Mouse (Mus musculus) lung, embryonic 16.5 days (tissue): ENCODE data around the gene Armh1. TPM values are rescaled to one million over a fixed set of nuclear protein-coding genes. Genes with fewer than 3 reads are reported as not detected.

Source experiments
- ATAC-seq: fragments of 200-750 bp; cut with Nextera tagmentation; 2 replicates; pipeline ENCODE4 v1.8.0; 2017; ENCODE audit warnings: low read depth, mild to moderate bottlenecking, moderate library complexity
- H3K27ac ChIP-seq: fragments of 300-500 bp; sonication (generic); 2 replicates; pipeline ENCODE4 v1.5.1; 2014; ENCODE audit warnings: mild to moderate bottlenecking, control low read depth, low read length
- H3K27me3 ChIP-seq: fragments of 300-500 bp; sonication (generic); 2 replicates; pipeline ENCODE4 v1.6.1; 2014; ENCODE audit warnings: low read depth, low read length, mixed read lengths; ENCODE audit not compliant: control insufficient read depth, insufficient read depth
- H3K36me3 ChIP-seq: fragments of 300-500 bp; sonication (generic); 2 replicates; pipeline ENCODE4 v1.6.1; 2014; ENCODE audit warnings: low read length; ENCODE audit not compliant: control insufficient read depth, insufficient read depth
- H3K4me1 ChIP-seq: fragments of 300-500 bp; sonication (generic); replicated peaks from 2 replicates; pipeline ENCODE4 v1.6.1; 2014; ENCODE audit warnings: low read length, mixed read lengths; ENCODE audit not compliant: control insufficient read depth, insufficient read depth
- H3K4me2 ChIP-seq: fragments of 300-500 bp; sonication (generic); 2 replicates; pipeline ENCODE4 v1.6.1; 2014; ENCODE audit warnings: low read depth, low read length, control low read depth
- H3K4me3 ChIP-seq: fragments of 300-500 bp; sonication (generic); 2 replicates; pipeline ENCODE4 v1.5.1; 2014; ENCODE audit warnings: mild to moderate bottlenecking, low read length, control low read depth
- H3K9ac ChIP-seq: fragments of 300-500 bp; sonication (generic); 2 replicates; pipeline ENCODE4 v1.6.1; 2014; ENCODE audit warnings: low read length, control low read depth
- H3K9me3 ChIP-seq: fragments of 300-500 bp; sonication (generic); 2 replicates; pipeline ENCODE4 v1.6.1; 2016; ENCODE audit warnings: low read length; ENCODE audit not compliant: control insufficient read depth
- WGBS: fragments of 180-500 bp; shearing (Covaris S2); extraction: QIAGEN DNeasy Blood & Tissue Kit; methylation state at CpG from one replicate; pipeline ENCODE4 v1.1.7; 2014; 5-methylcytosine and 5-hydroxymethylcytosine counted together
- polyA plus RNA-seq: library from polyadenylated mRNA; unstranded; fragments of >200 nt; fragmentation: Nextera tagmentation; extraction: Ambion mirVana; gene quantifications from 2 replicates; pipeline ENCODE4 v1.2.1, GENCODE M21; 2015

Gene Armh1
- polyA plus RNA-seq, result 2.0 and 3.6 TPM in 2 replicates

DNA sequence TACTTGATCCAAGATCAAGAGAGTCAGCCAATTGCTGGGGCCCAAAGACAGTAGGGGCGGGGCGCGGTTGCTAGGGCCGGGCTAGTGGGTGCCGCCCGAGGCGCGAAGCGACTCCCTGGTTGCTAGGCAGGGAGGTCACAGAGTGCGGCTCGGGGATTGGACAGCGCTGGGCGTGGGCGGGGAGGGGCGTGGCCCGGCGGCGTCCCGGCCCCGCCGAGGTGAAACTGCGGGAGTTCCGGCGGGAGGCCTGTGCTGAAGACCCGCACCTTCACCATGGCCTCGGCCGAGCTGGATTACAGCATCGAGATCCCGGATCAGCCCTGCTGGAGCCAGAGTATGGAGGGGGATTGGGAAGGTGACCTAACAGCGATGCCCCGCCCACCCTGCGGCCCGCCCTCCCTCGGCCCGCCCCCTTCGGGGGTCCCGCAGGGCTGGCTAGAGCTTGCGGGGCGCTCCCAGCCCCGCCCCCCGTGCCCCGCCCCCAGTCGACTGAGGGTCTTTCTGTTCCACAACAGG lies at the start of gene Armh1, which contains the start of gene Tmem53:
Gene Armh1 (minus strand): TSS at position 325 of the 516 bp plus-strand sequence.
Gene Tmem53 (plus strand): TSS at position 151 of the 516 bp plus-strand sequence.
- Histone ChIP-seq H3K4me1 (peaks cover 10% of the 10 kb centered on the region), H3K4me3 (peak within 1 kb of the TSS; percentile 80), H3K27ac (peak within 1 kb of the TSS; percentile 88), H3K4me2 (peak within 1 kb of the TSS; percentile 69), H3K9me3 (no peaks in the 10 kb centered on the region), H3K36me3 (no peaks in the 10 kb centered on the region), H3K27me3 (no peaks in the 10 kb centered on the region), H3K9ac (peak within 1 kb of the TSS; percentile 79)
- peak; percentile 99 for ATAC-seq
- WGBS, result under 1% methylated on average over 42 of the region's 43 CpGs

DNA sequence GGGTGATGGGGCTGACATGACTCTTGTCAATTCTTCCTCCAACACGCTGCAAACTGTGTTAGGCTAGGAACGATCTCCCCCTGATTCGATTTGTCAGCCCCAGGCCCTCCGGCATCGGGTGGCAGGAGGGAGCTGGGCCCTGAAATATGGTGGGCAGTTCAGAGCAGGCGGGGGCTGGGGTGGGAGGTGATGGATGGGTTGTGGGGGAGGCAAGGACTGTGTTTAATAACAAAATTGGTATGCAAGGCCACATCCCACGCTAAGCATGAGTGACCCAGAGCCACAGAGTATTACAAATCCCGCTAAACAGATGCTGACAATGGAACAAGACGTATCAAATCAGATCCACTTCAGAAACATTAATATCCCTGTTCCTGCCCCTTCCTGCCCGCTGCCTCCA lies 48.0 kb upstream of the Armh1 start:
- ATAC-seq, result no peak
- no peaks in the 10 kb centered on the region for H3K36me3 ChIP-seq
- H3K4me3 ChIP-seq, result no peak overlapping the region
- WGBS, result 56% methylated on average over 10 of the region's 10 CpGs
- peaks cover 13% of the 10 kb centered on the region for H3K4me1 ChIP-seq
- H3K4me2 ChIP-seq, result no peak overlapping the region
- no peaks in the 10 kb centered on the region for H3K9me3 ChIP-seq
- peaks cover 33% of the 10 kb centered on the region for H3K27me3 ChIP-seq
- H3K27ac ChIP-seq, result no peak overlapping the region
- H3K9ac ChIP-seq, result no peak overlapping the region

DNA sequence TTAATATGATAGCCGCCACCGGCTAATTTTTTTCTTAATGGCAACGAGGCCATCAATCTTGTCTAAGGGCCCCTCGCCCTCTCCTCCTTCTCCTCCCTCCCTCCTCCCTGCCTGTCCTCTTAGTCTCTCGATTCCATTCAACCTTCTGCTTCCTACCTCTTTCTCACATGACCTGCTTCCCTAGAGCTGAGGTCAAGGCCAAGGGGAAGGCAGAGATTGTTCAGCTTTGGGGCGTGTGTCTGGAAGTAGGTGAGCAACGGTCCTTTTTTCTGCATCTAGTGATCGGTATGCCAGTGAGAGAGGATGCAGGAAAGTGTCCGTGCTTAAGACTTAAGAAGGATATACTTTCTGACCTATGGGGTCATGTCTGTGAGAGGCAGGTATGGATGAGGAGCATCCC lies 45.9 kb upstream of the Armh1 start:
- Histone ChIP-seq H3K36me3 (no peaks in the 10 kb centered on the region), H3K4me1 (peaks cover 5% of the 10 kb centered on the region; the same call in 1 of the 2 replicates), H3K4me3 (no peak overlapping the region), H3K27me3 (peaks cover 14% of the 10 kb centered on the region), H3K4me2 (no peak overlapping the region), H3K9ac (no peak overlapping the region), H3K9me3 (no peaks in the 10 kb centered on the region), H3K27ac (no peak overlapping the region)
- no peak for ATAC-seq
- 60% methylated on average over 9 of the region's 9 CpGs for WGBS

DNA sequence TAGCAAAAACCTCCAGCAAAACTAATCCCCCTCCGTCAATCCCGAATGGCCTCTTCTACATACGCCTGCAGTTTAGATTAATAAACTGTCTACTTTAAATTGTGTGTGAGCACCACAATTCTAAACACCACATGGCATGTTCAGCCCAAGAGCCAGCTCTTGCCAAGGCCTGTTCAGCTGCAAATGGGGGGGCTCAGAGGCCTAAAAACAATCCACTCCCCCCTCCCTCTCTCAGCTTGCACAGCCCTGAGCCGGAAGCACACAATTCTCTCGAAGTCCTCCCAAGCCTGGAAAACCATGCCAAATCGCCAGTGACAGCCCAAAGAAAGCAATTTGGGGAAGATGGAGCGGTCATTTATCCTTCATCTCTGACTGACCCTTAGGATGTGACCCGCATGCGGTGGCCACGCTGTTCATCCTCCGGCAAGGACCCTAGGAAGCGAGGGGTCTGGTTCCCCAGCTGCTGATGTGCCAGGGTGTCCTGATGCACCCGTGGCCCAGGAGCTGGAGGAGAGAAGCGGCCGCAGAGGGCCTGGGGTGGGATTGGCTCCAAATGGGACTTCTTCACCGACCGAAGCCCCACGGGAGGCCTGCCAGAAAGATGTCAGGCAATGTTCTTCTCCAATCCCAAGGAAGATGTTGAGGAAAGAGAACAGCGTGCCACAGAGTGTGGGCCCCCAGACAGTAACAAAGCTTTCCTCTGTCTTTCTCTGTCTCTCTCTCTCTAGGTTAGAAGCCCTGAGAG lies 45.1 kb upstream of the Armh1 start:
- Histone ChIP-seq H3K4me1 (0 out of 2 replicates have a peak, but pooled peaks cover 5% of the 10 kb centered on the region), H3K9me3 (no peaks in the 10 kb centered on the region), H3K36me3 (no peaks in the 10 kb centered on the region), H3K27me3 (peaks cover 6% of the 10 kb centered on the region; the same call in 1 of the 2 replicates), H3K4me3 (no peak overlapping the region), H3K27ac (peak overlapping the region; percentile 1; the same call in 1 of the 2 replicates), H3K9ac (no peak overlapping the region), H3K4me2 (no peak overlapping the region)
- 48% methylated on average over 19 of the region's 19 CpGs for WGBS
- peak; percentile 86 for ATAC-seq

DNA sequence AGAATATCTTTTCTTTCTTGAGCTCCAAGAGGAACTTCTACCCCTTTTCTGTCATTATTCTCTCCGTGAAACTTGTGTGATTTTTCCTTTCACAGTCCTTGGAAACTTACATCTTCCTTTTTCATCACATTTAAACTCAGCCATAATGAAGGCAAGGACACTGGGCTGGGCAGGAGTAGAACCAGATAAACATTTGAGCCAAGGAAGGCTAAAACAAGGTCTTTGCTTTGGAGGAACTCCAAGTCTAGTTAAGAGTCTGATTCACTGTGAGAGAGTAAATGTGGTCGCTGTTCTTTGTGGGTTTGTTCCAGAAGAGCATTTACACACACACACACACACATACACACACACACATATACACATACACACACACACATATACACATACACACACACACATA lies 39.8 kb upstream of the Armh1 start:
- H3K4me2 ChIP-seq, result no peak overlapping the region
- no peak overlapping the region for H3K9ac ChIP-seq
- H3K4me3 ChIP-seq, result no peak overlapping the region
- WGBS, result 73% methylated on average over 2 of the region's 2 CpGs
- no peaks in the 10 kb centered on the region for H3K9me3 ChIP-seq
- no peaks in the 10 kb centered on the region for H3K27me3 ChIP-seq
- peaks cover 3% of the 10 kb centered on the region; the same call in 1 of the 2 replicates for H3K36me3 ChIP-seq
- no peak overlapping the region for H3K27ac ChIP-seq
- ATAC-seq, result no peak
- peaks cover 11% of the 10 kb centered on the region; the same call in 1 of the 2 replicates for H3K4me1 ChIP-seq

DNA sequence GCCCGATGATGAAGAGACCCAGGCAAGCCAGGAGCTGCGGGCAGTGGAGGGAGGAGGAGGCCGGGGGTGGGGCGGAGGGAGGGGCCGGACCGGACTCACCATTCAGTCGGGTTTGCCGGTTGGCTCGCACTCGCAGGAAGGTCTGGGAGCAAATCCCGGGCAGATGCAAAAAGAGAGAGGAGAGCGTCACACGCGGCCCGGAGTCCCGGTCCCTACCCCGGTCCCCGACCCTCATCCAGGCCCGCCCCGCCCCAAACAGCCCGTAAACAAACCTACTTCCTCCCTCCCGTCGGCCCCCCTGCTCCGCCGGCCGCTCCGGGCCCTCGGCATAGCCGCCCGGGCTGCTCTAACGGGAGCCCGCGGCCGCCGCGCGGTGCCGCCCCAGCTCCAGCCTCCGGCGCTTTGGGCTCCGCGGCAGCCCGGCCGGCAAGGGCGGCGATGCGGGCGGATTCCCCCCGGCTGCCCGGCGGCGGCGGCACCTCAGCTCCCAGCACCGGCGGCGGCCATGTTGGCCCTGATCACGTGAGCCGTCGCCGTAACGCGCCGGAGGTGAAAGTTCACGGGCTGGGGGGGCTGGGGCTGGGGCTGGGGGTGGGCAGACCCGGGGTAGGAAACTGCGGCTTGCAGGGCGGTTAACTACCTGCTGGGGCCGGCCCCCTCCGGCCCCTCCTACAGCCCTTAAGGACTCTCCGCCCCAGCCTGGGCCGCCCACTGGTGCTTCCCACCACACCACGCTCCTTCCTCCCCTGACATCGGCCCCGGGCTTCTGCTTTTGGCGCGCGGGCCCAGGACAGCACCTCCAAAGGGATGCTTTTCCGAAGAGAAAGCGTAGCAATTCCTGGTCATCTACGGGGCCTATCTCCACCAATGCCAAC lies 37.2 kb upstream of the Armh1 start:
- H3K4me1 ChIP-seq, result peaks cover 12% of the 10 kb centered on the region; the same call in 1 of the 2 replicates
- H3K9ac ChIP-seq, result peak overlapping the region; percentile 81
- H3K9me3 ChIP-seq, result no peaks in the 10 kb centered on the region
- peak overlapping the region; percentile 83 for H3K4me3 ChIP-seq
- peak; percentile 97 for ATAC-seq
- H3K36me3 ChIP-seq, result peaks cover 17% of the 10 kb centered on the region; the same call in 1 of the 2 replicates
- H3K4me2 ChIP-seq, result peak overlapping the region; percentile 64
- peak overlapping the region; percentile 96 for H3K27ac ChIP-seq
- H3K27me3 ChIP-seq, result no peaks in the 10 kb centered on the region
- WGBS, result under 1% methylated on average over 63 of the region's 80 CpGs

DNA sequence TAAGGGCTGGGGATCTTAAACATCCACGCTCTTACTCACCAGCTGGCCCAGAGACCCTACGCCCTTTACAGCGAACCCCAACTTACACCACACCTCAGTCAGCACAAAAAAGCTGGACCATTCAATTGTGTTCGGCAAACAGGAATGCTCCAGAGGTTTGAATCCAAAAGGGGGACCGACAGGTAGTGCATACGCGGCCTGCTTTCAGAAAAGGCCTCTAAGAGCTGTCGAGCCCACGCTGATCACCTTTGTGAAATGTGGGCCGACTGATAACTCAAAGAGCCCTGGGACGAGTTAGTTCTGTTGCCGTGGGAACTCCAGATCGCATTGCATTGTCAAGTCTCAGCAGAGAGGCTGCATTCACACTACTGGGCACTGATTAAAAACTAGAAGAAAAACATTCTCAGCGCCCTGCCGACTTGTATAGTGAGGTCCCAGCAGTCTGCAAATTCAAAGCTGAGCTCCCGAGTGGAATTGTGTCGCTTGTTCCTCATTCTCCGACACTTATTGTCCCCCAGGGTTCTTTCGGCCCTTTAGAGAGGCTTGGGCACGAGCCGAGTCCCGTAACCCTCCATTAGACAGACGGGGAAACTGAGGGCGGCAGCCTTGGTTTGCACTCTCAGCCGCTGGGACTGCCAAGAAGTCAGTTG lies 36.5 kb upstream of the Armh1 start:
- 16% methylated on average over 25 of the region's 25 CpGs for WGBS
- Histone ChIP-seq H3K9me3 (no peaks in the 10 kb centered on the region), H3K9ac (peak overlapping the region; percentile 81), H3K36me3 (peaks cover 19% of the 10 kb centered on the region; the same call in 1 of the 2 replicates), H3K4me1 (peaks cover 18% of the 10 kb centered on the region; the same call in 1 of the 2 replicates), H3K27me3 (no peaks in the 10 kb centered on the region), H3K4me3 (peak overlapping the region; percentile 83), H3K27ac (peak overlapping the region; percentile 96), H3K4me2 (peak overlapping the region; percentile 64)
- no peak for ATAC-seq

DNA sequence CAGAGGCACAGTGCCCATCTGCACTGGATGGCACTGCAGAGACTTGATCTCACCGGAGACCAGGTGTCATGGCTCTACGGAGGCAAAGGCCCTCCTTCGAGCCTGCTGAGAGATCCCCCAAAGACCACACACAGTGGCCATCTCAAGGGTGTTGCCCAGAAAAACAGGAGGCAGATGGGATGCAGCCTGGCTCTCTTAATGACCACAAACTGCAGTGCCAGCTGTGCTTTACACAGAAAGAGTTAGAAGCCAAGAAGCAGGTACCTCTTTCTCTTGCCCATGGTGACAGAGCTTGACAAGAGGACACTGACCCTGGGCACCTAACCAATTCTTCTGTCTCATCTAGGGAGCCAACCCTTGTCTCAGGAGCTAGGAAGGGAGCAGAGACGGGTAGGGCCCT lies 32.4 kb upstream of the Armh1 start:
- H3K9me3 ChIP-seq, result no peaks in the 10 kb centered on the region
- ATAC-seq, result no peak
- H3K4me2 ChIP-seq, result no peak overlapping the region
- peaks cover 15% of the 10 kb centered on the region; the same call in 1 of the 2 replicates for H3K4me1 ChIP-seq
- 37% methylated on average over 4 of the region's 4 CpGs for WGBS
- no peak overlapping the region for H3K4me3 ChIP-seq
- no peak overlapping the region for H3K9ac ChIP-seq
- H3K36me3 ChIP-seq, result peaks cover 22% of the 10 kb centered on the region; the same call in 1 of the 2 replicates
- H3K27ac ChIP-seq, result no peak overlapping the region
- H3K27me3 ChIP-seq, result no peaks in the 10 kb centered on the region
